Mouse (Mus musculus) heart, postnatal 14 days (tissue): ENCODE data around the gene Lcn5. TPM values are rescaled to one million over a fixed set of nuclear protein-coding genes. Genes with fewer than 3 reads are reported as not detected.

Source experiments
- DNase-seq, 2 experiments: peaks; one replicate each; pipeline ENCODE4 v3.0.0; 2021 to 2022
- intact Hi-C: fragments of 180-260 bp; cut with DNase I; formaldehyde crosslinking; loops from one replicate; pipeline ENCODE4 v1.15.1; 2025
- long read RNA-seq, 2 experiments: library from polyadenylated mRNA; stranded (forward); transcript quantifications; one replicate each; pipeline ENCODE4 v2.0.0; 2021
- total RNA-seq, 2 experiments: library from RNA; stranded (reverse); gene quantifications; 2 replicates each; pipeline ENCODE4 v1.2.3; 2021

Gene Lcn5
- not detected for total RNA-seq
- long read RNA-seq, experiment 1, result 0 reads
- long read RNA-seq, experiment 2, result 0 reads

GRCm38 (mm10) chr2:25657652-25658051 is at the start of gene Lcn5:
Gene Lcn5, plus strand, starts transcription at chr2:25657952.
- DNase-seq, result no peak
- intact Hi-C loops, result no loop called here

- DNase-seq, result no peak
- intact Hi-C loops, result no loop called here
Measured at GRCm38 (mm10) chr2:25608671-25609070, 49.1 kb upstream of the Lcn5 start.

- no peak for DNase-seq
- intact Hi-C loops, result no loop called here
Measured at GRCm38 (mm10) chr2:25616398-25616797, 41.4 kb upstream of the Lcn5 start.

DNA sequence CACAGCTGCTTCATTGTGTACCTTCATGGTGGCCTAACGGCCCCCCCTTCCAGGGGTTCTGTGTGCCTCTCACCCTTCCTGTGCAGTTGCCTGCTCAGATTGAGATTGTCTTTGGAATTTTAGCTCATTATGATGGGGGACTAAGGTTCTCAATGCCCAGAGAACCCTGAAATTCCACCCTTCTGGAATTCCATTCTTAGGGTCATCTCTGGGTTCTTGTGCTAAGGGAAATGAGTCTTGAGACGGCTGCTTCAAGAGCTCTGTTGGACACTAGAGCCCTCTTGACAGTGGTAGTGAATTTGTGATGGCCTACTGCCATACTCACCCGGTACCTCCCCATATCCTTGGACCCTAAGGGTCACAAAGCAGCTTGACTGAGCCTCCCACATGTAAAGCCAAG is 40.2 kb upstream of the Lcn5 start, which contains the start of gene Ccdc183:
Gene Ccdc183 (minus strand): TSS at position 101 of the 400 bp plus-strand sequence.
- DNase-seq, result no peak
- intact Hi-C loops, result no loop called here

- intact Hi-C loops, result no loop called here
- DNase-seq, result no peak
Measured at GRCm38 (mm10) chr2:25620386-25620785, 37.4 kb upstream of the Lcn5 start.

DNA sequence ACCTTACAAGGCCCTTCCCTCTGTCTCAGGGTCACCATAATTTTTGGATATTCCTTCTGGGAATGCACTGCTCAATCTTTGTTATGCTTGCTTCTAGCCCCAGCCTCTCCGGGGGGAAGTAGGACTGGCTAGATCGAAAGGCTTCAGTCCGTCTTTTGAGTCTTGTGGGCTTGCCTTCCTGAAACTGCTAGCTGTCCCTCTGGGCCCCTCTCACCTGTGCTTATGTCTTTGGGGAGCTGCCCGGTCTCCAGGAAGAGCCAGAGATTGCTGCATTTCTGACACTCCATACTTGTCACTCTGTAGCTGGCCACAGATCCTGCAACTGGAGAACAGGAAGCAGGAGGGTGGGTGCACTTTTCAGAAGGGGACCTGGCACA is 36.9 kb upstream of the Lcn5 start:
- intact Hi-C loops, result no loop called here
- DNase-seq, result no peak

- DNase-seq, result peak; percentile 84 to 89
- intact Hi-C loops, result no loop called here
Measured at GRCm38 (mm10) chr2:25621229-25622200, 36.2 kb upstream of the Lcn5 start, which contains the start of gene Tmem141. Gene Tmem141, minus strand, starts transcription at chr2:25622005.

DNA sequence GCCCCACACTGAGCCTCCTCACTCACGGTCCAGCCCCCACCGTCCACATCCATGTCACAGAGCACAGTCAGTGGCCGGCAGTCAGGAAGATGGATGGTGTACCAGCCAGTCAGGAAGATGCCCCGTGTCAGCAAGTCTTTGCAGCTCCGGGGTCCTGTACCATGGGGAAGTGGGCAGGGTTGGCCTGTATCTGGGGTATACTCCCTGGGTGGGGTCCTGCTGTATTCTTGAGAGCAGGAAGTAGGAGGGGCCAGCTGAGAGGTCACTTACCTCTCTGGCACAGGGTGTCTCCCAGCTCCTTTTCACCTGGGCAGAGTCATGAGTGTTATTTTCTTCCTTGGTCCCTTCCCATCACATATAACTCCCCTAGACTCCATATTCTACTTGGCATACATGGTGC is 31.8 kb upstream of the Lcn5 start:
- intact Hi-C loops, result no loop called here

DNA sequence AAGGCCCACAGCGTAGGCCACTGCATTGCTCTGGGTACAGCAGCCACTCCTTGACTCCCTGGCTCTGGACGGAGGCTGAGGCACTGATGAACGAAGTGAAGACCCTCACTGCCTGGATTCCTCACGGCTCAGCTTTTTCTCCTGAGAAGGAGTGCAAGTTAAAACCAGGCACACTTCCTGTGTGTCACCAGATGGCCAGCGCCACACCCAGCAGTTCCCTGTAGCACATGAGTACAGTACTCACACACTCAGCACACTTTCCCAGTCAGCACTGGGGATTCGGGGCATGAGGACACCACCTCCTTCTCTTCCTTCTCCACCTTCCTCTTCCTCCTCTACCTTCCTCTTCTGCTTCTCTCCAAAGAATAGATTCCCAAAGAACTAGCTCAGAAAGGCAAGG is 29.9 kb upstream of the Lcn5 start, which contains the start of gene Fcna:
Gene Fcna (minus strand): TSS at position 220 of the 400 bp plus-strand sequence.
- intact Hi-C loops, result no loop called here
- DNase-seq, result no peak

More for the DNA sequence above, 31.8 kb upstream of the Lcn5 start:
- no peak for DNase-seq

- peak in 1 of 2 experiments; percentile 11 for DNase-seq
- intact Hi-C loops, result no loop called here
Measured at GRCm38 (mm10) chr2:25628738-25629137, 29.0 kb upstream of the Lcn5 start.

DNA sequence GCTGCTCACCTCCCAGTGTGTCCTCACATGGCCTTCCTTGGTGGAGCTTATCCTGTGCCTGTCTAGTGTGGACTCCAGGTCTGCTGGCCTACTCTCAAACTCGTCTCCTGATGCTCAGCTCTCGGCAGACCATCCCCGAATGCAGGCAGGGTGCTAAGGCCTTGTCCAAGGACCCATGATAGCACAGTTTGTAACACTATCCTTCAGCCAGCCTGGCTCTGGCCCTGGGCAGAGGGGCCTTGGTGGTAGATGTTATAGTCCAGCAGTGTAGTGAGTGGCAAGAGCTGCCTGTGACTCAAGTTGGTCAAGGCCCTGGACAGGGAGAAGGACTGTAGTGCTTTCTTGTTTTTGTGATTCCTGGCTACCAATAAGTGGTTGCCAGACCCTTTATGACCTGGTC is 24.1 kb upstream of the Lcn5 start:
- no peak for DNase-seq
- intact Hi-C loops, result no loop called here

DNA sequence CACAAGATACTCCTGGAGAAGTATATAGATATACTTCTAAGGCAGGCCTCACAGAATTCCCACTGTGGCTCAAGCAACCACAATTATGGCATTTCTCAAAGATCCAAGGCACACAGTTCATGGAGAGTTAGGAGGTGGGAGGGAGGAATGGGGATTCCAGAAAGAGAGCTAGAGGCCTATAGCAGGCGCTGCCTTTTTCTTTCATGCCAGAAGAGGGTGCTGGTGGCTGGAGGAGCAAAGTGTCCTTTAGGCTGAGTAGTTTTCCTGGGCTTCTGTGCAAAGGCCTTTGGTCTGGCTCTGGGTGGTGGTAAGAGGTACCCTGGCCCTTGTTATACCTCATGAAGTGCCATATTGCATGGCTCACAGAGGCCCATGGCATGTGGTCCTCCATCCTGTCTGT is 23.7 kb upstream of the Lcn5 start:
- no peak for DNase-seq
- intact Hi-C loops, result no loop called here

- DNase-seq, result peak; percentile 49 to 63
- intact Hi-C loops, result no loop called here
Measured at GRCm38 (mm10) chr2:25639890-25640289, 17.9 kb upstream of the Lcn5 start.

- intact Hi-C loops, result no loop called here
- DNase-seq, result no peak
Measured at GRCm38 (mm10) chr2:25652902-25653301, 4.8 kb upstream of the Lcn5 start, which contains the start of gene Lcn8. Gene Lcn8, plus strand, starts transcription at chr2:25653120.

DNA sequence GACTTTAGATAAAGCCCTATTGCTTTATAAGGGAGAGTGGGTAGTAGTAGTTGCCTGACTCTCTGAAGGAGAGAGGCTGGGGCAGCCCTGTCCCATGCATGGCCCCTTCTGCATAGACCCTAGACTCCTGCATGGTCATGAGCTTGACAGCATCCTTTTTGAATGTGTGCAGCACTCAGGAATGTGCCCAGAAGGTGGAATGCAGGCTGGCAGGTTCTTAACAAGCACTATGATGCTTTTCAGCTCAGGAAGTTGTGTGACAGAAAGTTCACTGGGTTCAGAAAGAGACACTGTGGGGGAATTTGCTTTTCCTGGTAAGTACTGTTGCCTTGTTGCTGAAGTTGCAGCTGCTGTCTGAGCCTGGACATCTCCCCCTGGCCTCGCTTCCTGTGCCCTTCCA is 3.2 kb upstream of the Lcn5 start:
- intact Hi-C loops, result no loop called here
- DNase-seq, result no peak

DNA sequence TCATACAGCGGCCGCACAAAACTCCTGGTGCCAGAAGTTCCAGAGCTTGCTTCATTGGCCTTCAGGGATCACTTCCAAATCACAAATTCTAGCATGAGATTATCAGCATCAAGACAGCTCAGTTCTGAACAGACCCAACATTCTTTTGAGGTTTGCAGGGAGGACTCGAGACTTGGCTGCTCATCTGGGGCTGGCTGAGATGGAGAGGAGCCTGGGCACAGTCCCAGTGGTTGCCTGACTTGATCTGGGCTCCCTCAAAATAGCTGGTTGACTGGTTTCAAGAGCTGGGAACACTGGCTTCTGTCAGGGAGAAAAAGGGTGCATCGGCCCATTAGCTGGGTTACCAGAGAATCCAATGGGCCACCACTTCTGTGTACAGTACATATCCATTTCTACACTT is 1.1 kb upstream of the Lcn5 start:
- intact Hi-C loops, result no loop called here
- DNase-seq, result peak; percentile 39 to 65

DNA sequence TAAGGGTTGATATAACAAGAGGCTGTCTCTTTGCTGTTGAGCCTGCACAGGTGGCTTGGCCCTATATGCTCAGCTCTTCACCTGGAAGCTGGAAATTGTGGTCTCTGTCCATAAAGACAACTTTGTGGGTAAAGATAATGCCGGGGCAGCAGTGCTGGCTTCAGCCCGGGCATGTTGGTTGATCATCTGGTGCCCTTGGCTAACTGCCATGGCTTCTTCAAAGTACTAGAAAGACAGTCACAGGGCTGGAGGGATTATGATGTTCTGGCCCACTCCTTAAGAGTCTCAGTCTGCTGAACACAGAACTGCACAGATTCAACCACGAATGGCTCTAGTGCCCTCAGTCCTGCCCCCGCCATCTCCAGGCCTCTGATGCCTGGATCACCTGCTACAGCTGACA is 506 bp upstream of the Lcn5 start:
- intact Hi-C loops, result no loop called here
- peak in 1 of 2 experiments; percentile 26 for DNase-seq

DNA sequence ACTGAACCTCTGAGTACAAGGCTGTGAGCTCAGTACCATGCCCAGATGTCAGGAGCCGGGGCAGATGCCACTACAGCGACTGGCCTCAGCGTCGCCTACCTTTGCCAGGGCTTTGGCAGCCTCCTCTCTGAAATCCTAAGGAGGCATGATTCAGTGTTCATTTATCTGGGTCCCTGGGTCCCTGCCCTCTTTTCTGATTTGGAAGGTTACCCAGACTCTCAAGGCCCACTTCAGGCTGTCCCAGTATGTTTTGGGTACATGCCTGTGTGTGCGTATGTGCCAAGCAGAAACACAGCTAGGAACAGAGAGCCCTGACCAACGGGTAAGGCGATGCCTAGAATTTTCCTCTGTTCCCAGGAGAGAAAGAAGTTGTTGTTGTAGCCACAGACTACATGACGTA is 2.5 kb downstream of the Lcn5 start:
- peak in 1 of 2 experiments; percentile 19 for DNase-seq
- intact Hi-C loops, result no loop called here

- intact Hi-C loops, result no loop called here
- DNase-seq, result no peak
Measured at GRCm38 (mm10) chr2:25661245-25661970, 3.7 kb downstream of the Lcn5 start.

GRCm38 (mm10) chr2:25663511-25663910 is 5.8 kb downstream of the Lcn5 start:
- intact Hi-C loops, result no loop called here
- peak; percentile 45 to 70 for DNase-seq

DNA sequence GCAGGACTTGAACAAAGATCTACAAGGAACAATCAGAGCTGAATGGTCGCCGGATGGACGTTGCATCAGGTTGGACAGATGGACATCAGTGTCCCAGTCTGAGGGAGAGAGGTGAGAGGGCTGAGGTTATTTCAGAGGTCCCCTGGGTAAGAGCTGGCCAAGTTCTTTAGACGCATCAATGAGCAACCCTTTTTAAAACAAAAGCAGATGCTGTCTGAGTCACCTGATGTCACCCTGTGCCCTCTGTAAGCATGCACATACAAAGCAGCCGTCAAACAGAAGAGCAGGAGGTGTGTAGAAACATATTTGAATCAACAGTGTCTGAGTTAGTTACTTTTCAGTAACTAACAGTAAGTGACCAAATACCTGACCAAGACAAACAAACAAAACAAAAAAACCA is 6.4 kb downstream of the Lcn5 start:
- intact Hi-C loops, result no loop called here
- no peak for DNase-seq
